ENCODE assay signal across 8 mouse cellular contexts in genomic region chr19:32180756-32181674, GRCm38 (mm10).
A peak's percentile ranks its signal among the peaks of the same experiment; 100 is the strongest.
DNase-seq lines count a peak whose midpoint lies in the region; ATAC-seq lines count a peak whose summit lies in the region.

No protein-coding gene starts in this region.

- intact Hi-C loops in left cerebral cortex, postnatal 25 days (cut with DNase I) = loop anchor here (5.0 kb wide), 1 partner anchor 141 kb away; no protein-coding TSS in a partner anchor

- WGBS in forebrain, embryonic 15.5 days = 84% methylated on average over 14 of the region's 14 CpGs

- ATAC-seq in forebrain, embryonic 15.5 days (replicated peaks) = no peak

- no peaks in the 10 kb centered on the region for H3K4me1 ChIP-seq in forebrain, embryonic 15.5 days

- H3K4me2 ChIP-seq in forebrain, embryonic 15.5 days (replicated peaks) = no peak overlapping the region

- no peaks in the 10 kb centered on the region for H3K36me3 ChIP-seq in forebrain, embryonic 15.5 days

- DNase-seq in 3134 (ENCODE audit: extremely low read depth, insufficient read length, low spot score) (peak; percentile 35), adipocyte (ENCODE audit: low spot score) (peak; percentile 97)
- peak; percentile 64 for DNase-seq in gastrocnemius, postnatal 25 days
- DNase-seq in kidney, adult 9 months = peak; percentile 91
- DNase-seq in lung, postnatal 4 days = peak; percentile 77 to 81
- DNase-seq in testis, postnatal 14 days (ENCODE audit: low spot score) = no peak
- no peak for DNase-seq in left cerebral cortex, postnatal 25 days (ENCODE audit: low spot score in 2 of 2)

- H3K27ac ChIP-seq in forebrain, embryonic 15.5 days (replicated peaks) = no peak overlapping the region

- H3K9ac ChIP-seq in forebrain, embryonic 15.5 days (replicated peaks) = no peak overlapping the region

- H3K27me3 ChIP-seq in forebrain, embryonic 15.5 days = no peaks in the 10 kb centered on the region

- no peaks in the 10 kb centered on the region for H3K9me3 ChIP-seq in forebrain, embryonic 15.5 days

- no peak overlapping the region for H3K4me3 ChIP-seq in forebrain, embryonic 15.5 days

Comparison
In these comparisons a context has a peak if more than half of its experiments do, and no peak if none do; other contexts are left out.
1. DNase-seq: peak in 3134 (single experiment), adipocyte (single experiment), gastrocnemius, postnatal 25 days (single experiment), kidney, adult 9 months (single experiment) and lung, postnatal 4 days (2 of 2); none in testis, postnatal 14 days (single experiment) and left cerebral cortex, postnatal 25 days (0 of 2).